ENCODE assay signal across 8 mouse cellular contexts in the genomic region with DNA sequence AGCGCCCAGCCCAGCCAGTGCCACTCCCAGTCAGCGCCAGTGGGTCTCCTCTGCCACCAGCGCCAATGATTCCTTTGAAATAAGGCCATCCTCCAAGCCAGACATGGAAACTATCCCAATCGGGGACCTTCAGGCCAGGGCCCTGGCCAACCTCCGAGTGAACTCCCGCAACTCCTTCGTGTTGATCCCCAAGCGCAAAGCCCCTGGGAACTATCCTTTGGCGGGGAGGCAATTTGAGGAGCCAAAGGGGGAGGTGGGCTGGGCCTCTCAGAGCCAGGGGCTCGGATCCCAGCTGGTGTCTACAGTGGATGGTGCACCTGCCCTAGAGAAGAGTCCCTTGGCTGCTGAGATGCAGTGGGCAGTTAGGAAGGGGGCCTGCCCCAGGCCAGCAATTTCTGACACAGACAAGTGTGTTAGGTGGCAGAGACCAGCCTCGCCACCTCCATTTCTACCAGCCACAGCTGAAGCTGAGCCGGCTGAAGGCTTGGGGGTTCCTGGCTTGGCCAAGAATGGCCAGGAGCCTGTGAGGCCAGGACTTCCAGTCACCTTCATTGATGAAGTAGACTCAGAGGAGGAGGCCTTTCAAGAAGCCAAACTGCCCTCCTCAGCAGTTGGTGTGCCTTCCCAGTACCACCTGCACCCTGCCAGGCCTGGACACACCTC. TPM values are rescaled to one million over a fixed set of nuclear protein-coding genes. Genes with fewer than 3 reads are reported as not detected.
A peak's percentile ranks its signal among the peaks of the same experiment; 100 is the strongest.
DNase-seq lines count a peak whose midpoint lies in the region; ATAC-seq and TF ChIP-seq lines count a peak whose summit lies in the region.

No protein-coding gene starts in this region.

- no peak for TF ChIP-seq POLR2A in thymus, adult 2 months (IDR thresholded peaks at IDR 0.05; ENCODE audit: control insufficient read depth, extremely low read depth, insufficient read depth, low read length, poor library complexity)
- TF ChIP-seq POLR2A in limb, embryonic 14.5 days (IDR thresholded peaks at IDR 0.05; ENCODE audit: borderline replicate concordance, extremely low read depth, insufficient read depth, insufficient read length): no peak

- no peak for TF ChIP-seq CTCF in thymus, adult 2 months (IDR thresholded peaks at IDR 0.05; ENCODE audit: borderline replicate concordance, control insufficient read depth, extremely low read depth, insufficient read depth, low read length, poor library complexity)
- TF ChIP-seq CTCF in stomach, postnatal 0 days (IDR thresholded peaks at IDR 0.05; ENCODE audit: low read depth): no peak

- peak overlapping the region; percentile 99 for H3K4me2 ChIP-seq in limb, embryonic 14.5 days (replicated peaks; ENCODE audit: low read depth, low read length, severe bottlenecking)
- peak overlapping the region; percentile 98 for H3K4me2 ChIP-seq in stomach, postnatal 0 days (replicated peaks; ENCODE audit: low read depth)

- no peaks in the 10 kb centered on the region for H3K9me3 ChIP-seq in heart, embryonic 10.5 days
- H3K9me3 ChIP-seq in limb, embryonic 14.5 days (ENCODE audit: control insufficient read depth, low read length): no peaks in the 10 kb centered on the region
- no peaks in the 10 kb centered on the region for H3K9me3 ChIP-seq in stomach, postnatal 0 days (ENCODE audit: control insufficient read depth, low read length)

- TF ChIP-seq EP300 in stomach, postnatal 0 days (optimal IDR thresholded peaks at IDR 0.05): no peak

- no peak for DNase-seq in heart, embryonic 10.5 days (ENCODE audit: low spot score)
- no peak for DNase-seq in heart, adult 8-10 months (ENCODE audit: low spot score)
- no peak for DNase-seq in thymus, adult 2 months
- DNase-seq in thymus, postnatal 10 days (ENCODE audit: low spot score in 2 of 2): no peak
- DNase-seq in limb, embryonic 14.5 days (ENCODE audit: low spot score): no peak
- DNase-seq in stomach, postnatal 0 days (ENCODE audit: low spot score): no peak
- DNase-seq in adrenal gland, postnatal 4 days (ENCODE audit: low spot score in 2 of 2): no peak
- no peak for DNase-seq in adrenal gland, postnatal 36 days

- peaks cover 25% of the 10 kb centered on the region for H3K27me3 ChIP-seq in heart, embryonic 10.5 days (ENCODE audit: insufficient read depth, poor library complexity, severe bottlenecking)
- no peaks in the 10 kb centered on the region for H3K27me3 ChIP-seq in thymus, adult 2 months (ENCODE audit: control insufficient read depth, insufficient read depth, low read length)
- peaks cover 13% of the 10 kb centered on the region; the same call in 1 of the 2 replicates for H3K27me3 ChIP-seq in limb, embryonic 14.5 days (ENCODE audit: control insufficient read depth, insufficient read depth, low read length)
- no peaks in the 10 kb centered on the region for H3K27me3 ChIP-seq in stomach, postnatal 0 days (ENCODE audit: control insufficient read depth, insufficient read depth, low read length)

- peaks cover 11% of the 10 kb centered on the region; the same call in 1 of the 2 replicates for H3K36me3 ChIP-seq in heart, embryonic 10.5 days
- no peaks in the 10 kb centered on the region for H3K36me3 ChIP-seq in thymus, adult 2 months (ENCODE audit: control insufficient read depth, insufficient read depth, low read length)
- H3K36me3 ChIP-seq in limb, embryonic 14.5 days (ENCODE audit: control insufficient read depth, insufficient read depth, low read length): peaks cover 3% of the 10 kb centered on the region; the same call in 1 of the 2 replicates
- no peaks in the 10 kb centered on the region; the same call in 1 of the 2 replicates for H3K36me3 ChIP-seq in stomach, postnatal 0 days (ENCODE audit: control insufficient read depth, insufficient read depth, low read length)

- H3K4me1 ChIP-seq in heart, embryonic 10.5 days: peaks cover 36% of the 10 kb centered on the region
- peaks cover 22% of the 10 kb centered on the region for H3K4me1 ChIP-seq in thymus, adult 2 months (replicated peaks; ENCODE audit: control insufficient read depth, insufficient read depth, low read length)
- peaks cover 11% of the 10 kb centered on the region for H3K4me1 ChIP-seq in limb, embryonic 14.5 days (ENCODE audit: control insufficient read depth, insufficient read depth, low read length)
- H3K4me1 ChIP-seq in stomach, postnatal 0 days (replicated peaks; ENCODE audit: control insufficient read depth, insufficient read depth): peaks cover 6% of the 10 kb centered on the region

- no peak for ATAC-seq in limb, embryonic 14.5 days (ENCODE audit: low FRiP score, low read depth)
- no peak for ATAC-seq in stomach, postnatal 0 days (ENCODE audit: low FRiP score, low TSS enrichment)

- H3K4me3 ChIP-seq in heart, embryonic 10.5 days: peak overlapping the region; percentile 80
- H3K4me3 ChIP-seq in thymus, adult 2 months (ENCODE audit: control insufficient read depth, insufficient read depth, low read length): peak overlapping the region; percentile 59
- H3K4me3 ChIP-seq in limb, embryonic 14.5 days (replicated peaks; ENCODE audit: low read length): peak overlapping the region; percentile 77
- H3K4me3 ChIP-seq in stomach, postnatal 0 days (ENCODE audit: low read depth, low read length): peak overlapping the region; percentile 84

- WGBS in heart, embryonic 10.5 days: 20% methylated on average over 12 of the region's 12 CpGs
- WGBS in thymus, adult 2 months: 48% methylated on average over 12 of the region's 12 CpGs
- WGBS in limb, embryonic 14.5 days: 17% methylated on average over 12 of the region's 12 CpGs
- WGBS in stomach, postnatal 0 days: 27% methylated on average over 12 of the region's 12 CpGs

- peak overlapping the region; percentile 53 for H3K9ac ChIP-seq in limb, embryonic 14.5 days (ENCODE audit: low read depth, low read length, severe bottlenecking)
- H3K9ac ChIP-seq in stomach, postnatal 0 days (ENCODE audit: low read length): peak overlapping the region; percentile 83

- H3K27ac ChIP-seq in heart, embryonic 10.5 days: peak overlapping the region; percentile 77
- H3K27ac ChIP-seq in thymus, adult 2 months (ENCODE audit: control insufficient read depth, insufficient read depth, low read length): no peak overlapping the region
- no peak overlapping the region for H3K27ac ChIP-seq in limb, embryonic 14.5 days (replicated peaks; ENCODE audit: low read depth, low read length)
- H3K27ac ChIP-seq in stomach, postnatal 0 days (replicated peaks): peak overlapping the region; percentile 92

RNA-seq across cellular contexts. Expression of a gene that starts 1.3 kb away (rescaled TPM):
- polyA plus RNA-seq in heart, embryonic 10.5 days (2016; fragmentation: Nextera tagmentation; extraction: Ambion mirVana): 5.1 and 6.4 TPM in 2 replicates
- total RNA-seq in heart, adult 8-10 months (2022): 1 to 10 TPM; 4.0 to 8.6 (median 6.7) TPM
- polyA plus RNA-seq in thymus, adult 2 months (2012; rRNA removed): 24.4 and 25.9 TPM in 2 replicates
- 4.9 and 6.0 TPM in 2 replicates for polyA plus RNA-seq in limb, embryonic 14.5 days (2012; rRNA removed)
- polyA plus RNA-seq in limb, embryonic 14.5 days (2014; fragmentation: Nextera tagmentation; extraction: Ambion mirVana): 6.1 and 6.8 TPM in 2 replicates
- polyA plus RNA-seq in stomach, postnatal 0 days (2015; fragmentation: Nextera tagmentation; extraction: Ambion mirVana): 17.4 and 20.3 TPM in 2 replicates
- total RNA-seq in adrenal gland, postnatal 4 days (2021): 10 to 100 TPM; 15.5 to 18.7 TPM
- total RNA-seq in adrenal gland, postnatal 36 days (2021): 1 to 10 TPM; 8.7 to 9.2 TPM

RNA-seq across cellular contexts. Expression of a gene that starts 8.5 kb away (rescaled TPM):
- 164 and 199 TPM in 2 replicates for polyA plus RNA-seq in heart, embryonic 10.5 days (2016; fragmentation: Nextera tagmentation; extraction: Ambion mirVana)
- 10 to 100 TPM; 39.5 to 47.1 (median 40.1) TPM for total RNA-seq in heart, adult 8-10 months (2022)
- polyA plus RNA-seq in thymus, adult 2 months (2012; rRNA removed): 164 and 182 TPM in 2 replicates
- 124 and 135 TPM in 2 replicates for polyA plus RNA-seq in limb, embryonic 14.5 days (2012; rRNA removed)
- polyA plus RNA-seq in limb, embryonic 14.5 days (2014; fragmentation: Nextera tagmentation; extraction: Ambion mirVana): 254 and 267 TPM in 2 replicates
- 149 and 162 TPM in 2 replicates for polyA plus RNA-seq in stomach, postnatal 0 days (2015; fragmentation: Nextera tagmentation; extraction: Ambion mirVana)
- 10 to 100 TPM; 56.0 to 56.8 TPM for total RNA-seq in adrenal gland, postnatal 4 days (2021)
- total RNA-seq in adrenal gland, postnatal 36 days (2021): 10 to 100 TPM; 43.8 to 45.1 TPM

RNA-seq across cellular contexts. Expression of a gene that starts 8.5 kb away (rescaled TPM):
- polyA plus RNA-seq in heart, embryonic 10.5 days (2016; fragmentation: Nextera tagmentation; extraction: Ambion mirVana): 17.1 and 19.0 TPM in 2 replicates
- 10 to 100 TPM; 11.4 to 16.1 (median 13.6) TPM for total RNA-seq in heart, adult 8-10 months (2022)
- 66.1 and 79.1 TPM in 2 replicates for polyA plus RNA-seq in thymus, adult 2 months (2012; rRNA removed)
- polyA plus RNA-seq in limb, embryonic 14.5 days (2012; rRNA removed): 29.7 and 33.9 TPM in 2 replicates
- 16.3 and 21.8 TPM in 2 replicates for polyA plus RNA-seq in limb, embryonic 14.5 days (2014; fragmentation: Nextera tagmentation; extraction: Ambion mirVana)
- polyA plus RNA-seq in stomach, postnatal 0 days (2015; fragmentation: Nextera tagmentation; extraction: Ambion mirVana): 38.2 and 39.7 TPM in 2 replicates
- total RNA-seq in adrenal gland, postnatal 4 days (2021): 10 to 100 TPM; 28.9 to 38.5 TPM
- 10 to 100 TPM; 22.6 to 38.8 TPM for total RNA-seq in adrenal gland, postnatal 36 days (2021)

RNA-seq across cellular contexts. Expression of a gene that starts 8.5 kb away (rescaled TPM):
- 101 and 113 TPM in 2 replicates for polyA plus RNA-seq in heart, embryonic 10.5 days (2016; fragmentation: Nextera tagmentation; extraction: Ambion mirVana)
- total RNA-seq in heart, adult 8-10 months (2022): 10 to 100 TPM; 36.8 to 39.8 (median 37.6) TPM
- 141 and 144 TPM in 2 replicates for polyA plus RNA-seq in thymus, adult 2 months (2012; rRNA removed)
- polyA plus RNA-seq in limb, embryonic 14.5 days (2012; rRNA removed): 121 and 165 TPM in 2 replicates
- 117 and 126 TPM in 2 replicates for polyA plus RNA-seq in limb, embryonic 14.5 days (2014; fragmentation: Nextera tagmentation; extraction: Ambion mirVana)
- 57.5 and 59.6 TPM in 2 replicates for polyA plus RNA-seq in stomach, postnatal 0 days (2015; fragmentation: Nextera tagmentation; extraction: Ambion mirVana)
- total RNA-seq in adrenal gland, postnatal 4 days (2021): 100 to 1,000 TPM; 110 to 115 TPM
- total RNA-seq in adrenal gland, postnatal 36 days (2021): 10 to 100 TPM; 76.5 to 81.3 TPM

RNA-seq across cellular contexts. Expression of a gene that starts 17.1 kb away (rescaled TPM):
- polyA plus RNA-seq in heart, embryonic 10.5 days (2016; fragmentation: Nextera tagmentation; extraction: Ambion mirVana): 4.0 and 6.0 TPM in 2 replicates
- total RNA-seq in heart, adult 8-10 months (2022): 1 to 10 TPM; 1.8 to 2.4 (median 2.1) TPM
- polyA plus RNA-seq in thymus, adult 2 months (2012; rRNA removed): 41.1 and 43.0 TPM in 2 replicates
- 19.2 and 24.6 TPM in 2 replicates for polyA plus RNA-seq in limb, embryonic 14.5 days (2012; rRNA removed)
- polyA plus RNA-seq in limb, embryonic 14.5 days (2014; fragmentation: Nextera tagmentation; extraction: Ambion mirVana): 6.4 and 8.3 TPM in 2 replicates
- 12.8 and 16.6 TPM in 2 replicates for polyA plus RNA-seq in stomach, postnatal 0 days (2015; fragmentation: Nextera tagmentation; extraction: Ambion mirVana)
- total RNA-seq in adrenal gland, postnatal 4 days (2021): 1 to 10 TPM; 4.4 to 5.9 TPM
- total RNA-seq in adrenal gland, postnatal 36 days (2021): 1 to 10 TPM; 4.1 to 4.8 TPM

Comparison
In these comparisons a context has a peak if more than half of its experiments do, and no peak if none do; other contexts are left out.
1. H3K27ac ChIP-seq: peak in heart, embryonic 10.5 days (single experiment) and stomach, postnatal 0 days (single experiment); none in thymus, adult 2 months (single experiment) and limb, embryonic 14.5 days (single experiment).
2. Peak in every context shown above with its lines, with median percentiles within 50 percentile points of each other: H3K4me3 ChIP-seq.